Mouse (Mus musculus) urinary bladder, postnatal 10 days (tissue): Measurements from ENCODE around the gene Tmem184a.

Source experiments
- DNase-seq: peaks from one replicate; pipeline ENCODE4 v3.0.0; 2022; ENCODE audit warnings: low spot score

The Tmem184a gene

GRCm38 (mm10) chr5:139813126-139813490 is 6.6 kb downstream of the Tmem184a start:
- DNase-seq = no peak

- DNase-seq = no peak
These were observed 7.2 kb downstream of the Tmem184a start for GRCm38 (mm10) chr5:139812398-139813125.

- DNase-seq = no peak
These were observed 7.9 kb downstream of the Tmem184a start for GRCm38 (mm10) chr5:139811677-139812397.

GRCm38 (mm10) chr5:139809397-139809796 is 10.3 kb downstream of the Tmem184a start:
- no peak for DNase-seq

- no peak for DNase-seq
These were observed 13.8 kb downstream of the Tmem184a start for GRCm38 (mm10) chr5:139805924-139806323.

- DNase-seq = no peak
These were observed 15.1 kb downstream of the Tmem184a start for GRCm38 (mm10) chr5:139804573-139805111.

- no peak for DNase-seq
These were observed 15.6 kb downstream of the Tmem184a start for GRCm38 (mm10) chr5:139804107-139804551.

GRCm38 (mm10) chr5:139803601-139804102 is 16.1 kb downstream of the Tmem184a start:
- no peak for DNase-seq

GRCm38 (mm10) chr5:139803165-139803564 is 16.6 kb downstream of the Tmem184a start:
- no peak for DNase-seq

- DNase-seq = no peak
These were observed 17.8 kb downstream of the Tmem184a start for GRCm38 (mm10) chr5:139801880-139802279.

GRCm38 (mm10) chr5:139801231-139801630 is 18.5 kb downstream of the Tmem184a start:
- DNase-seq = no peak

GRCm38 (mm10) chr5:139799801-139800590 is 19.7 kb downstream of the Tmem184a start:
- DNase-seq = no peak

- no peak for DNase-seq
These were observed 20.7 kb downstream of the Tmem184a start for GRCm38 (mm10) chr5:139799041-139799440.

GRCm38 (mm10) chr5:139798168-139798900 is 21.4 kb downstream of the Tmem184a start:
- no peak for DNase-seq

GRCm38 (mm10) chr5:139797473-139798167 is 22.1 kb downstream of the Tmem184a start:
- peak; percentile 63 for DNase-seq

- peak; percentile 68 for DNase-seq
These were observed 22.8 kb downstream of the Tmem184a start for GRCm38 (mm10) chr5:139796900-139797299.

GRCm38 (mm10) chr5:139796001-139796620 is 23.6 kb downstream of the Tmem184a start:
- no peak for DNase-seq

- DNase-seq = no peak
These were observed 24.8 kb downstream of the Tmem184a start for GRCm38 (mm10) chr5:139794938-139795337.

GRCm38 (mm10) chr5:139794137-139794536 is 25.6 kb downstream of the Tmem184a start:
- no peak for DNase-seq
